Mouse (Mus musculus) intestine, postnatal 0 days (tissue): ENCODE results near the gene Fmn2. TPM values are rescaled to one million over a fixed set of nuclear protein-coding genes. Genes with fewer than 3 reads are reported as not detected.
A peak's percentile ranks its signal among the peaks of the same experiment; 100 is the strongest.

Experiments
- ATAC-seq: fragments of 200-750 bp; cut with Nextera tagmentation; 2 replicates; pipeline ENCODE4 v1.8.0; 2017; ENCODE audit warnings: mild to moderate bottlenecking, moderate TSS enrichment, moderate library complexity
- H3K27ac ChIP-seq: fragments of 300-500 bp; sonication (generic); 2 replicates; pipeline ENCODE4 v1.5.1; 2014; ENCODE audit warnings: mild to moderate bottlenecking, low read depth, low read length, moderate library complexity
- H3K27me3 ChIP-seq: fragments of 300-500 bp; sonication (generic); replicated peaks from 2 replicates; pipeline ENCODE4 v1.6.1; 2014; ENCODE audit warnings: low read length, mixed read lengths; ENCODE audit not compliant: control insufficient read depth, insufficient read depth
- H3K36me3 ChIP-seq: fragments of 300-500 bp; sonication (generic); 2 replicates; pipeline ENCODE4 v1.6.1; 2014; ENCODE audit warnings: mild to moderate bottlenecking, moderate library complexity; ENCODE audit not compliant: control insufficient read depth, insufficient read depth
- H3K4me1 ChIP-seq: fragments of 300-500 bp; sonication (generic); replicated peaks from 2 replicates; pipeline ENCODE4 v1.6.1; 2014; ENCODE audit warnings: antibody characterized with exemption, low read length, mixed read lengths; ENCODE audit not compliant: control insufficient read depth, insufficient read depth
- H3K4me2 ChIP-seq: fragments of 300-500 bp; sonication (generic); replicated peaks from 2 replicates; pipeline ENCODE4 v1.6.1; 2014; ENCODE audit warnings: low read depth, mild to moderate bottlenecking, moderate library complexity
- H3K4me3 ChIP-seq: fragments of 300-500 bp; sonication (generic); 2 replicates; pipeline ENCODE4 v1.5.1; 2014; ENCODE audit warnings: low read depth, low read length
- H3K9ac ChIP-seq: fragments of 300-500 bp; sonication (generic); 2 replicates; pipeline ENCODE4 v1.6.1; 2014; ENCODE audit warnings: mild to moderate bottlenecking, low read depth, low read length
- H3K9me3 ChIP-seq: fragments of 300-500 bp; sonication (generic); 2 replicates; pipeline ENCODE4 v1.6.1; 2016; ENCODE audit warnings: mixed run types; ENCODE audit not compliant: control insufficient read depth
- CTCF ChIP-seq: sonication (generic); IDR thresholded peaks from 2 replicates; pipeline ENCODE4 v1.5.1; 2016; ENCODE audit warnings: low read depth, mild to moderate bottlenecking, control low read depth, antibody characterized with exemption, moderate library complexity
- WGBS: fragments of 180-500 bp; shearing (Covaris S2); extraction: QIAGEN DNeasy Blood & Tissue Kit; methylation state at CpG from one replicate; pipeline ENCODE4 v1.1.7; 2014; 5-methylcytosine and 5-hydroxymethylcytosine counted together
- polyA plus RNA-seq: library from polyadenylated mRNA; unstranded; fragments of >200 nt; fragmentation: Nextera tagmentation; extraction: Ambion mirVana; gene quantifications from 2 replicates; pipeline ENCODE4 v1.2.1, GENCODE M21; 2015

The Fmn2 gene
- polyA plus RNA-seq, 1 experiment from 2014 or later = 0.25 TPM

DNA sequence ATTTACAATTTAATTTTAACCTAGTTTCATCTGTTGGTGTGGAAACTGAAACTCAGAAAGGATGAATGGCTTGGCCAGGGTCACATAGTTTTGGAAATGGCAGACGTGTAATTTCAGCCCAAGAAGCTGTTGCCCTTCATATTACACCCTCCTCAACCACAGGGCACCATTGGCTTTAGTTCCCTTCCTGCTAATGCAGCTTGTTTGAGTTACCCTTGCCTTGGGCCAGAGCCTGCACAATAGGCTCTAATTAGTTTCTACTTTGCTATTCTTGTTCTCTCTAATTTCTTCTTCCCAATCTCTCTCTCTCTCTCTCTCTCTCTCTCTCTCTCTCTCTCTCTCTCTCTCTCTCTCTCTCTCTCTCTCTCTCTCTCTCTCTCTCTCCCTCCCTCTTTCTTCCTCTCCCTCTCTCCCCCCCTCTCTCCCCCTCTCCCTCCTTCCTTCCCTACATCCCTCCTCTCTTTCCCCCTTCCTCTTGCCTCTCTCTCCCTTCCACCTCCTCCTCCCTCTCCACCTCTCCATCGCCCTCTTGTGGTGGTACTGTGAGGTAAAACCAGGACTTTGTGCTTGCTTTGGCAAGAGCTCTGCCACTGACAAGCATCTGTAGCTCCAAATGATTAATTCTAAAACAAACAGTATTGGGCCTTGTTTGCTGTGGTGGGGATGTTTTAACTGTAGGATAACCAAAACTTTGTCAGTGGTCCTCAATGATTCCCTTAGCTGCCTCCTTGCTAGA is 51.8 kb downstream of the Fmn2 start:
- ATAC-seq = no peak
- no peak overlapping the region for H3K27ac ChIP-seq
- no peak overlapping the region for H3K4me3 ChIP-seq
- no peak overlapping the region for H3K9ac ChIP-seq
- no peaks in the 10 kb centered on the region for H3K9me3 ChIP-seq
- no peaks in the 10 kb centered on the region for H3K36me3 ChIP-seq
- TF ChIP-seq CTCF = peak; percentile 78
- H3K27me3 ChIP-seq = no peaks in the 10 kb centered on the region
- H3K4me2 ChIP-seq = no peak overlapping the region
- H3K4me1 ChIP-seq = no peaks in the 10 kb centered on the region
- WGBS = 35% methylated on average over 2 of the region's 2 CpGs

DNA sequence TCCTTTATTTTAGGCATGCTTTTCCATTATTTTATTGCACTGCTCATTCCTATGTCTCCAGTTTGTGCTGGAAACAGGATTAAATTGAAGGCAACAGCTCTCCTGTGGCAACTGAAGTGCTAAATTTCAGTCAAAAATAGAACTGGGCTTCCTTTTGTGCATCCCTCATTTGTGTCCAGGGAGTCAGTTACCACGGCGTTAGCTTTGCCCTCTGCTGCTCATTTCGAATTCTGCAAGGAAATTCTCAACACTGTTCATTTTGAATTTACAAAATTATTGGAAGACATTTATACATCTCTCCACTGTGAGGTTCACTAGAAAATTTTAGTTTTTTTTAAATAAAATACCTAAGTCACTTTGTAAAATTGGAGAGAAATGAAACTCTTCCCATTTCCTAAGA is 53.8 kb downstream of the Fmn2 start:
- no peaks in the 10 kb centered on the region for H3K27me3 ChIP-seq
- H3K9ac ChIP-seq = no peak overlapping the region
- H3K9me3 ChIP-seq = no peaks in the 10 kb centered on the region
- H3K4me1 ChIP-seq = no peaks in the 10 kb centered on the region
- no peak overlapping the region for H3K27ac ChIP-seq
- no peaks in the 10 kb centered on the region for H3K36me3 ChIP-seq
- TF ChIP-seq CTCF = 0 out of 2 replicates have a peak, but pooled peaks have one; percentile 8
- H3K4me2 ChIP-seq = no peak overlapping the region
- WGBS = 79% methylated on average over 3 of the region's 3 CpGs
- H3K4me3 ChIP-seq = no peak overlapping the region
- no peak for ATAC-seq

DNA sequence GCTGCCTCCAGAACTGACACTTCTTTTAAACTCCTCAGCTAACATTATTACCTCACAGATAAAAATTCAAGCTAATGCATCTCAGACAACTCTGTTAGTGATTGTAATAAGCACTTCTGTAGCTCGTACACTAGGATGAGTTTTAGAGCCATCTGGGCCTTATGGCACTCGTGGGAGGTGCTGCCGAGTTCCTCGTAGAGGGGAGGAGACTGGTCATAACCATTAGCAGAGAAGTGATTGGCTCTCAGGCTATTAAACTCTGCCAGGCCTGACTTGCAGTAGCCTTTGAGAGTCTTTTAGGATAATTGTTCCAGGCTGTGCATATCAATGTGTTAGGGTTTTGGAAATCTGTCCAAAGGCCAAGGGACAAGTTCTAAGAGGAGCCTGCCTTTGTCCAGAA is 55.6 kb downstream of the Fmn2 start:
- WGBS = 71% methylated on average over 4 of the region's 4 CpGs
- Histone ChIP-seq H3K36me3 (no peaks in the 10 kb centered on the region), H3K4me3 (no peak overlapping the region), H3K9ac (no peak overlapping the region), H3K4me2 (no peak overlapping the region), H3K27ac (no peak overlapping the region), H3K27me3 (no peaks in the 10 kb centered on the region), H3K9me3 (no peaks in the 10 kb centered on the region), H3K4me1 (no peaks in the 10 kb centered on the region)
- TF ChIP-seq CTCF = no peak
- no peak for ATAC-seq

DNA sequence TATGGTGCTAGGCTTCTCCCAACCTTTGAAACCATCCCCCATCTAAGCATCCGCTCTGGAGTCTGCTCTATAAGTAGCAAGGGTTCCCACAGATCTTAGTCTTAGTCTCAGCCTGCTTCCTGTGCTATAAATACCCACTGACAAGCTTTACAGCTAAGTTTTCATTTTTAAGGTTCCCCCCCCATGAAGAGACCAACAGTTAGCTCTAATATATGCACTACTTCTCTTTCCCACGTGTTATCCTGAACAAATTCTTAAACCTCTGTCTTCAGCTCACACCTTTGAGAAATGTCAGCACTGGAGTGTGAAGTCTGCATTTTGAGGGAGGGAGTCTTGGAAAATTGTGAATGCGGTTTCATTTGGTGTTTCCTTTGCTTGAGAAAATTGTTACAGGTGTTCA is 56.2 kb downstream of the Fmn2 start:
- no peak overlapping the region for H3K4me3 ChIP-seq
- H3K9ac ChIP-seq = no peak overlapping the region
- no peaks in the 10 kb centered on the region for H3K4me1 ChIP-seq
- no peak for TF ChIP-seq CTCF
- WGBS = 66% methylated on average over 3 of the region's 3 CpGs
- H3K27me3 ChIP-seq = no peaks in the 10 kb centered on the region
- H3K9me3 ChIP-seq = no peaks in the 10 kb centered on the region
- H3K36me3 ChIP-seq = no peaks in the 10 kb centered on the region
- no peak overlapping the region for H3K4me2 ChIP-seq
- no peak overlapping the region for H3K27ac ChIP-seq
- no peak for ATAC-seq

DNA sequence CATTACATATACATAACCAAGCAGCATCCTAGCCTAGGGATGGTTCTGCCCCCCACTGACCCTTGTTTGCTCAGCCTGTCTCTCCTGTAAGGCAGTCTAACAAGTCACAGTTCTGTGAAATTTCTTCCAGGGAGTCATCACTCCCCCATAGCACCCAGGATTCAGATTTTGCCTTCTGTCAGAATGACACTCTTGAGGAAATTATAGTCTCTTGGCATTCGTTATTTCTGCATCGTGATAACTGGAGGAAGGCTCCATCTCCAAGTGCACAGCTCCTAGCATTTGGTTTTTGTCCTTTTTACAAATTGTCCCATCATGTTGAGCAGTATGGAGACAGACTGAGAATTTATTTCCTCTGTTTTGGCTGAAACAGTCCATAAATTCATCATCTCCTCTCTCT is 56.9 kb downstream of the Fmn2 start:
- no peak overlapping the region for H3K9ac ChIP-seq
- no peaks in the 10 kb centered on the region for H3K36me3 ChIP-seq
- H3K4me1 ChIP-seq = no peaks in the 10 kb centered on the region
- no peak for ATAC-seq
- no peaks in the 10 kb centered on the region for H3K27me3 ChIP-seq
- no peak overlapping the region for H3K4me2 ChIP-seq
- no peak overlapping the region for H3K27ac ChIP-seq
- WGBS = 74% methylated on average over 2 of the region's 2 CpGs
- TF ChIP-seq CTCF = no peak
- no peaks in the 10 kb centered on the region for H3K9me3 ChIP-seq
- H3K4me3 ChIP-seq = no peak overlapping the region

DNA sequence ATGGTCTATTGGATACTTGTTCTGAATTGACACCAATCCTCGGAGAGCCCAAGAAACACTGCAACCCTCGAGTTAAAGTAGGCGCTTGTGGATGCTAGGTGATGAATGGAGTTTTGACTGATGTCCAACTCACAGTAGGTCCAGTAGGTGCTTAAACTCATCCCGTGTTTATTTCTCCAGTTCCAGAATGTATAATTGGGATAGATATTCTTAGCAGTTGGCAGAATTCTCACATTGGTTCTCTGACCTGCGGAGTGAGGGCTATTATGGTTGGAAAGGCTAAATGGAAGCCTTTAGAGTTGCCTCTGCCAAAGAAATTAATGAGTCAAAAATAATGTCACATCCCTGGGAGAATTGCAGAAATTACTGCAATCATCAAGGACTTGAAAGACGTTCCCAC is 62.9 kb downstream of the Fmn2 start:
- 91% methylated on average over 6 of the region's 6 CpGs for WGBS
- no peak for TF ChIP-seq CTCF
- no peak overlapping the region for H3K4me3 ChIP-seq

More for the DNA sequence above, 62.9 kb downstream of the Fmn2 start:
- no peaks in the 10 kb centered on the region for H3K27me3 ChIP-seq
- H3K27ac ChIP-seq = no peak overlapping the region
- ATAC-seq = no peak
- H3K4me2 ChIP-seq = no peak overlapping the region
- no peaks in the 10 kb centered on the region for H3K9me3 ChIP-seq
- no peaks in the 10 kb centered on the region for H3K4me1 ChIP-seq
- H3K9ac ChIP-seq = no peak overlapping the region
- H3K36me3 ChIP-seq = no peaks in the 10 kb centered on the region
